Mouse (Mus musculus) kidney, embryonic 14.5 days (tissue): ENCODE data around the gene Birc5. TPM values are rescaled to one million over a fixed set of nuclear protein-coding genes. Genes with fewer than 3 reads are reported as not detected.
"Not testable (repeated sequence)": the region's sequence is repeated elsewhere in the genome, so short reads cannot be mapped to it uniquely, and the experiment has no call there.

Experiments used
- ATAC-seq: fragments of 200-750 bp; cut with Nextera tagmentation; 2 replicates; pipeline ENCODE4 v1.8.0; 2017; ENCODE audit warnings: moderate number of reproducible peaks, mild to moderate bottlenecking, moderate TSS enrichment, moderate library complexity; ENCODE audit not compliant: low FRiP score, low TSS enrichment
- H3K27ac ChIP-seq: fragments of 300-500 bp; sonication (generic); 2 replicates; pipeline ENCODE4 v1.5.1; 2014; ENCODE audit warnings: low read depth, mild to moderate bottlenecking, low read length, moderate library complexity, mixed read lengths
- H3K27me3 ChIP-seq: fragments of 300-500 bp; sonication (generic); 2 replicates; pipeline ENCODE4 v1.6.1; 2014; ENCODE audit warnings: mild to moderate bottlenecking, low read length; ENCODE audit not compliant: control insufficient read depth, insufficient read depth
- H3K36me3 ChIP-seq: fragments of 300-500 bp; sonication (generic); 2 replicates; pipeline ENCODE4 v1.6.1; 2014; ENCODE audit warnings: low read length, mixed read lengths; ENCODE audit not compliant: control insufficient read depth, insufficient read depth
- H3K4me1 ChIP-seq: fragments of 300-500 bp; sonication (generic); 2 replicates; pipeline ENCODE4 v1.6.1; 2014; ENCODE audit warnings: low read length, mixed read lengths; ENCODE audit not compliant: control insufficient read depth, insufficient read depth
- H3K4me2 ChIP-seq: fragments of 300-500 bp; sonication (generic); replicated peaks from 2 replicates; pipeline ENCODE4 v1.6.1; 2014; ENCODE audit warnings: low read depth, mild to moderate bottlenecking, low read length
- H3K4me3 ChIP-seq: fragments of 300-500 bp; sonication (generic); 2 replicates; pipeline ENCODE4 v1.5.1; 2014; ENCODE audit warnings: mild to moderate bottlenecking, low read length
- H3K9ac ChIP-seq: fragments of 300-500 bp; sonication (generic); 2 replicates; pipeline ENCODE4 v1.6.1; 2014; ENCODE audit warnings: low read depth, mild to moderate bottlenecking, low read length, moderate library complexity
- H3K9me3 ChIP-seq: fragments of 300-500 bp; sonication (generic); 2 replicates; pipeline ENCODE4 v1.6.1; 2016; ENCODE audit warnings: low read length; ENCODE audit not compliant: control insufficient read depth
- WGBS: fragments of 180-500 bp; shearing (Covaris S2); extraction: QIAGEN DNeasy Blood & Tissue Kit; methylation state at CpG from one replicate; pipeline ENCODE4 v1.1.7; 2014; 5-methylcytosine and 5-hydroxymethylcytosine counted together
- polyA plus RNA-seq: library from polyadenylated mRNA; unstranded; fragments of >200 nt; fragmentation: Nextera tagmentation; extraction: Ambion mirVana; gene quantifications from 2 replicates; pipeline ENCODE4 v1.2.1, GENCODE M21; 2014

The Birc5 gene
- polyA plus RNA-seq, 1 experiment from 2014 or later, result 350 TPM

DNA sequence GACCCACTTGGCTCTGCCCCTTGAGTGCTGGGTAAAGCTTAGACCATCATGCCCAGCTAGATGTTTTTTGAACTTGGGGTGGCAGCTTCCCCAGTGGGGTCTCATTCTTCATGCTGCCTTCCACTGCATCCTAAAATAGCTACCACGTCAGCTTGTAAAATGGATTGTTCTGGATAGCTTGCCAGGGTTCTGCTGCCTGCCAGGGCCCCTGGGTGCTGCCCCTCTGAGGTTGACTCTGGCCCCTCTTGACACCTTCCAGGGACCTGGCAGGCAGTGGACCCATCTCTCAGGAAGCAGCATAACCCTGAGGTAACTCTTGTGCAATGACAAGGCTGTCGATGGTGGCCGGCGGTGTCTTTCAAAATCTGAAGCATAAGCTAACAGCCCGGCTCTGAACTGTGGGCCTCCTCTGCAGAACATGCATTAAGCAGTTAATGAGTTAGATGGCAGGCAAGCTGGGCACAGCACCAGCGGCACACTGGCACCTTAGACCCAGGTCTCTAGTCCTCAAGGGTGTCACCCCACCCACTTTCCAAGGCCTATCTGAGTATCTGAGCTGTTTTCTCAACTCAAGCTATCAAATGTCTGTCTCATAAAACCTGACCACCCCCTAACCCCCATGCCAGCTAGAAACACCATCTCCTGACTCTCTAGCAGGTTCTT, 34.2 kb upstream of the Birc5 start:
- WGBS, result 92% methylated on average over 6 of the region's 6 CpGs
- ATAC-seq, result no peak

DNA sequence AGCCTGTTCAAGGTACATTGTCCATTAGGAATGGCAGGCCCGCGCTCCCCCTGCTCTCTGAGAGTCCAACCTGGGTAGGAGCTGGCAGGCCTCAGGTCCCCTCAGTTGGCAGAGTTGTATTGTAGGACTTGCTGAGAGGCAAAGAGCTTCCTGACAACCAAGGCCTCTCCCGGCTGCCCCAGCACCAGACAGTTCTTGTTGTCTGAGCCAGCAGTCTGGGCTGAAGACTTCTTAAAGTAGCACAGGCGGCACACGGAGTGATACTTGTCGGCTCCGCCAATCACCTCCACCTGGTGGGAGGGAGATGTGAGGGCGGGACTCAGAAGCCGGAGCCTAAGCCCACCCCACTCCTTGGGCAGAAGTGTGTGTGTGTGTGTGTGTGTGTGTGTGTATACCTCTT, 33.2 kb upstream of the Birc5 start:
- H3K9ac ChIP-seq, H3K9me3 ChIP-seq, H3K4me3 ChIP-seq, H3K4me2 ChIP-seq, ATAC-seq, H3K4me1 ChIP-seq, H3K27me3 ChIP-seq, H3K27ac ChIP-seq: not testable (repeated sequence)
- WGBS, result 83% methylated on average over 9 of the region's 9 CpGs
- H3K36me3 ChIP-seq, result peaks cover 78% of the 10 kb centered on the region

More for the DNA sequence above, 34.2 kb upstream of the Birc5 start:
- Histone ChIP-seq H3K4me3 (no peak overlapping the region), H3K36me3 (peaks cover 69% of the 10 kb centered on the region), H3K9me3 (no peaks in the 10 kb centered on the region), H3K27me3 (no peaks in the 10 kb centered on the region), H3K4me1 (peaks cover 9% of the 10 kb centered on the region), H3K27ac (no peak overlapping the region), H3K4me2 (no peak overlapping the region), H3K9ac (no peak overlapping the region)

DNA sequence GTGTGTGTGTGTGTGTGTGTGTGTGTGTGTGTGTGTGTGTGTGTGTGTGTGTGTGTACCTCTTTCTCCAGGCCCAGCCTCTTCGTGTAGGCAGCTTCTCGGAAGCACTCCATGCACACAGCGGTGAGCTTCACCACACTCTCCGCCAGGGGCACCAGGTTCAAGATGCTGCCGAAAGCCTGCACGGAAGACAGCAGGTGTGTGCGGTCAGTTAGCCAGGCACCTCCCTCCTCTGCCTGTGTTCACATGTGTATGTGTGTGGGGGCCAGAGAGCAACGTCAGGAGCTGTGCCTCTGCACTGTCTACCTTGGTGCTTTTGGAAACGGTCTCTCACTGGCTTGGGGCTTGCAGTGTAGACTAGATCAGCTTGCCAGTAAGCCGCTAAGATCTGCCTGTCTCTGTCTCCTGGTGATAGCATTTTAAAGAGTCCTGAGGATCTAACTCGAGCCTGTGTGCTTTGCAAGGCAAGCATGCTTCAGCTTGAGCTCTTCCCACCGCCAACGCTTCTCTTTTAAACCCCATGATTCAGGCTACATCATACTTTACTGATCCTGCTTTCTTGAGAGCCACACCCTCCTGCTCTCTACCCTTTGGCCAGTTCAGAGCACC, 32.6 kb upstream of the Birc5 start:
- H3K27ac ChIP-seq, result no peak overlapping the region
- ATAC-seq, result no peak
- no peaks in the 10 kb centered on the region for H3K4me1 ChIP-seq
- no peaks in the 10 kb centered on the region for H3K9me3 ChIP-seq
- no peaks in the 10 kb centered on the region for H3K27me3 ChIP-seq
- H3K9ac ChIP-seq, result no peak overlapping the region
- WGBS, result 90% methylated on average over 13 of the region's 13 CpGs
- H3K36me3 ChIP-seq, result peaks cover 85% of the 10 kb centered on the region
- H3K4me2 ChIP-seq, result no peak overlapping the region
- no peak overlapping the region for H3K4me3 ChIP-seq

DNA sequence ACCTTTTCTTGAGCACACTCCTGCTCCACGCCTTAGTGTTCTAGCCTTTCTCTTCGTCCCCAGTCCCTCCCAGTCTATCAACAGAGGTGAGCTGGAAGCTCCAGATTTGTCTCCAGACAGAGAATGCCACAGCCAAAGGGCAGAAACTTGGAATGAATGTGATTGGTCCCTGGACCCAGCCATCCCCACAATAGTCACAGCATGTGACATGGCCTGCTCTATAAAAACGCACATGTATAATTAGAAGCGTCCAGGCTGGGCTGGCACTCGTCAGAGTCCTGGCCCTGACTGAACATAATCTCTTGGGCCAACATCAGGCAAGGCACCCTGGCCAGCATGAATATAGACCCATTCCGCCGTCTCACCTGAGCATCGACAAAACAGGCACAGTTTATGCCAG, 30.0 kb upstream of the Birc5 start:
- Histone ChIP-seq H3K27me3 (no peaks in the 10 kb centered on the region), H3K27ac (no peak overlapping the region), H3K4me1 (peaks cover 15% of the 10 kb centered on the region), H3K9me3 (no peaks in the 10 kb centered on the region), H3K36me3 (peaks cover 90% of the 10 kb centered on the region), H3K9ac (no peak overlapping the region), H3K4me3 (no peak overlapping the region), H3K4me2 (no peak overlapping the region)
- WGBS, result 92% methylated on average over 8 of the region's 8 CpGs
- ATAC-seq, result no peak

DNA sequence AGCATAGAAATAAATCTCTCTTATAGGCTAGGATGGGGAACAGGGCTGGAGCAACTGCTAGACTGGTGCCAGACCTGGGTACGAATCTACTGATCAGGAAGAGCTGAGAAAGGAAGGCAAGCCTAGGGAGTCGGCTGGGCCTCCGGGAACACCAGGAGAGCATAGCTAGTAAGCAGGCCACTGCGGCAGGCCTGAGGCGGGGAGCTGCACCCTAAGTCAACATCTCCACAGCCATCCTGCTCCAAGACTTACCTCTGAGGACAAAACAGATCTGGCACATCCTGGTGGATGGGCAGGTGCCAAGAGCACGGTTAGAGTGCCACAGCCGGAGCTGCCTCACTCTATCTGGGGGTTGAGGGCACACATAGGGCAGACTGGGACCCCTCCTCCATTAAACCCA, 28.9 kb upstream of the Birc5 start:
- Histone ChIP-seq H3K36me3 (peaks cover 80% of the 10 kb centered on the region), H3K4me3 (no peak overlapping the region), H3K27me3 (no peaks in the 10 kb centered on the region), H3K4me1 (peaks cover 24% of the 10 kb centered on the region), H3K9me3 (no peaks in the 10 kb centered on the region), H3K4me2 (no peak overlapping the region), H3K9ac (no peak overlapping the region), H3K27ac (no peak overlapping the region)
- ATAC-seq, result no peak
- WGBS, result 92% methylated on average over 7 of the region's 7 CpGs

DNA sequence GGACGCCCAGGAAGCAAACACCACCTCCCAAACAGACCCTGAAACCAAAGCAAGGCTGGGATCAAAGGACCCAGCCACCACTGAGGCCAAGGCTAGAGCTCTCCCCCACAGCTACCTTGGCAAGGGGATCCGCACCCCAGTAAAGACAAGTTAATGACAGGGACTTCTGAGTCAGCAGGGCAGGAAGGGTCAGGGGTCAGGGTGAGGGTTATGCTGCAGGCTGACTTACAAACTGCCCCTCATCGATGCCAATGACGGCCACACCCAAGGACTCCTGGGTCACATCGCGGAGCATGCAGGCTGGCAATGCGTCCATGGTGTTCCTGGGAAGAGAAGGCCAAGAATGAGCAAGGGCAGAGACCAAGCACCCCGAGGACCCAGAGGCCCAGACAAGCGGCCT, 27.2 kb upstream of the Birc5 start:
- H3K4me3 ChIP-seq, result no peak overlapping the region
- no peaks in the 10 kb centered on the region for H3K9me3 ChIP-seq
- H3K27me3 ChIP-seq, result no peaks in the 10 kb centered on the region
- ATAC-seq, result no peak
- H3K4me1 ChIP-seq, result peaks cover 31% of the 10 kb centered on the region
- WGBS, result 78% methylated on average over 9 of the region's 9 CpGs
- no peak overlapping the region for H3K4me2 ChIP-seq
- H3K9ac ChIP-seq, result no peak overlapping the region
- peaks cover 67% of the 10 kb centered on the region for H3K36me3 ChIP-seq
- H3K27ac ChIP-seq, result no peak overlapping the region

DNA sequence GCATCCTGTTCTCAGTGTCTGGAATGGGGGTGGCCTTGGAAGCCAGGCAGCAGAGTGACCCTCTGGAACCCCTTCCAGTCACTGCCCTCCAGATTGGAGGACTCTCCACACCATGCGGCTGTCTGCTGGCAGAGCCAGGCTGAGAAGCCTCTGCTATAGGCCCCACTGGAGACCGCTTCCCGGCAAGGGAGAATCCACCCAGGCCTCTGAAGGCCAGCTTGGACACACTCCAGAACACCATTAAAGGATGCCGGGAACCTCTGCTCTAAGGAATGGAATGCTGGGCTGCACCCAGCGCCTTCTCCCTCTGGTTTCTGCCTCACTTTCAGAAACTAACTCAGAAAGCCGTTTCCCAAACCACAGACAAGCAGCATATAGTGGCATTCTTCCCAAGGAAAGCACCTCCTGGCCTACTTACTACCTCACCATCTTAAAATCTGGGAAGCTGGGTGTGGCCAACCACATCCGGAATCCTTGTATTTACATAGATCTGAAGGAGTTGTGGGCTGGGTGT, 26.3 kb upstream of the Birc5 start:
- Histone ChIP-seq H3K27ac (no peak overlapping the region), H3K9me3 (no peaks in the 10 kb centered on the region), H3K27me3 (no peaks in the 10 kb centered on the region), H3K4me1 (peaks cover 36% of the 10 kb centered on the region), H3K4me3 (no peak overlapping the region), H3K36me3 (peaks cover 58% of the 10 kb centered on the region), H3K9ac (no peak overlapping the region), H3K4me2 (no peak overlapping the region)
- ATAC-seq, result no peak
- 83% methylated on average over 7 of the region's 7 CpGs for WGBS

- H3K27ac ChIP-seq, result no peak overlapping the region
- 87% methylated on average over 6 of the region's 6 CpGs for WGBS
- ATAC-seq, result no peak
Measured at GRCm38 (mm10) chr11:117823411-117823810, 25.6 kb upstream of the Birc5 start.

More at GRCm38 (mm10) chr11:117823411-117823810, 25.6 kb upstream of the Birc5 start:
- H3K4me3 ChIP-seq, result no peak overlapping the region
- 0 out of 2 replicates have a peak overlapping the region, but pooled peaks have one; percentile 4 for H3K4me2 ChIP-seq
- no peak overlapping the region for H3K9ac ChIP-seq
- no peaks in the 10 kb centered on the region for H3K9me3 ChIP-seq
- H3K4me1 ChIP-seq, result peaks cover 39% of the 10 kb centered on the region
- H3K27me3 ChIP-seq, result no peaks in the 10 kb centered on the region
- peaks cover 52% of the 10 kb centered on the region for H3K36me3 ChIP-seq
